Mouse (Mus musculus): ENCODE measurements around the gene Lrfn3. TPM values are rescaled to one million over a fixed set of nuclear protein-coding genes. Genes with fewer than 3 reads are reported as not detected.

The Lrfn3 gene
- total RNA-seq, 1 experiment = 2.6 TPM

- in situ Hi-C loops (cut with MboI; ENCODE audit: low sequenced_read_pairs in 2 of 2, unreplicated experiment in 2 of 2) = no loop called here
- no peaks in the 10 kb centered on the region for H3K4me1 ChIP-seq (ENCODE audit: control insufficient read depth in 2 of 2, insufficient read depth in 2 of 2, low read length in 2 of 2, poor library complexity in 1 of 2)
- no peak for DNase-seq (ENCODE audit: low read depth, low spot score)
- H3K9me3 ChIP-seq (ENCODE audit: control insufficient read depth, insufficient read depth, low read depth, low read length) = no peaks in the 10 kb centered on the region
- no peak overlapping the region for H3K9ac ChIP-seq (ENCODE audit: insufficient read depth, low read depth, low read length, poor library complexity, severe bottlenecking)
- no peak overlapping the region for H3K4me3 ChIP-seq (ENCODE audit: insufficient read depth in 1 of 2, low read depth in 1 of 2, low read length in 2 of 2, poor library complexity in 1 of 2, severe bottlenecking in 1 of 2)
- no peak for TF ChIP-seq ZC3H11A (IDR thresholded peaks at IDR 0.05; ENCODE audit: borderline replicate concordance, low read depth, low read length)
- TF ChIP-seq HCFC1 (IDR thresholded peaks at IDR 0.05; ENCODE audit: borderline replicate concordance, insufficient read depth, low read length) = no peak
- no peak for TF ChIP-seq MAFK (IDR thresholded peaks at IDR 0.05; ENCODE audit: insufficient read depth, low read depth, low read length)
- no peak for TF ChIP-seq CHD2 (IDR thresholded peaks at IDR 0.05; ENCODE audit: low read depth, low read length)
- no peak for TF ChIP-seq ZNF384 (IDR thresholded peaks at IDR 0.05; ENCODE audit: low read depth, low read length)
- no peak overlapping the region for H3K27ac ChIP-seq (ENCODE audit: insufficient read depth, low read depth, low read length, poor library complexity, severe bottlenecking)
- no peaks in the 10 kb centered on the region for H3K36me3 ChIP-seq (ENCODE audit: control insufficient read depth, insufficient read depth, low read length, poor library complexity, severe bottlenecking)
These were observed 30.4 kb upstream of the Lrfn3 start for GRCm38 (mm10) chr7:30392746-30393520.

- in situ Hi-C loops (cut with MboI; ENCODE audit: low sequenced_read_pairs in 2 of 2, unreplicated experiment in 2 of 2) = no loop called here
- Histone ChIP-seq H3K4me1 (ENCODE audit: control insufficient read depth in 2 of 2, insufficient read depth in 2 of 2, low read length in 2 of 2, poor library complexity in 1 of 2) (no peaks in the 10 kb centered on the region), H3K4me3 (ENCODE audit: insufficient read depth in 1 of 2, low read depth in 1 of 2, low read length in 2 of 2, poor library complexity in 1 of 2, severe bottlenecking in 1 of 2) (no peak overlapping the region), H3K9me3 (ENCODE audit: control insufficient read depth, insufficient read depth, low read depth, low read length) (no peaks in the 10 kb centered on the region), H3K36me3 (ENCODE audit: control insufficient read depth, insufficient read depth, low read length, poor library complexity, severe bottlenecking) (no peaks in the 10 kb centered on the region), H3K27ac (ENCODE audit: insufficient read depth, low read depth, low read length, poor library complexity, severe bottlenecking) (no peak overlapping the region), H3K9ac (ENCODE audit: insufficient read depth, low read depth, low read length, poor library complexity, severe bottlenecking) (no peak overlapping the region)
- DNase-seq (ENCODE audit: low read depth, low spot score) = no peak
- TF ChIP-seq CHD2 (IDR thresholded peaks at IDR 0.05; ENCODE audit: low read depth, low read length) = no peak
- no peak for TF ChIP-seq ZNF384 (IDR thresholded peaks at IDR 0.05; ENCODE audit: low read depth, low read length)
- TF ChIP-seq MAFK (IDR thresholded peaks at IDR 0.05; ENCODE audit: insufficient read depth, low read depth, low read length) = no peak
- TF ChIP-seq HCFC1 (IDR thresholded peaks at IDR 0.05; ENCODE audit: borderline replicate concordance, insufficient read depth, low read length) = no peak
- no peak for TF ChIP-seq ZC3H11A (IDR thresholded peaks at IDR 0.05; ENCODE audit: borderline replicate concordance, low read depth, low read length)
These were observed 21.5 kb upstream of the Lrfn3 start for GRCm38 (mm10) chr7:30384106-30384505.

GRCm38 (mm10) chr7:30380061-30380460 lies 17.5 kb upstream of the Lrfn3 start:
- Histone ChIP-seq H3K36me3 (ENCODE audit: control insufficient read depth, insufficient read depth, low read length, poor library complexity, severe bottlenecking) (no peaks in the 10 kb centered on the region), H3K9me3 (ENCODE audit: control insufficient read depth, insufficient read depth, low read depth, low read length) (no peaks in the 10 kb centered on the region), H3K9ac (ENCODE audit: insufficient read depth, low read depth, low read length, poor library complexity, severe bottlenecking) (no peak overlapping the region), H3K4me3 (ENCODE audit: insufficient read depth in 1 of 2, low read depth in 1 of 2, low read length in 2 of 2, poor library complexity in 1 of 2, severe bottlenecking in 1 of 2) (no peak overlapping the region), H3K4me1 (ENCODE audit: control insufficient read depth in 2 of 2, insufficient read depth in 2 of 2, low read length in 2 of 2, poor library complexity in 1 of 2) (peaks cover 3% of the 10 kb centered on the region in 2 experiments; a peak in 2 of 4 replicates), H3K27ac (ENCODE audit: insufficient read depth, low read depth, low read length, poor library complexity, severe bottlenecking) (no peak overlapping the region)
- TF ChIP-seq ZNF384 (IDR thresholded peaks at IDR 0.05; ENCODE audit: low read depth, low read length) = no peak
- TF ChIP-seq MAFK (IDR thresholded peaks at IDR 0.05; ENCODE audit: insufficient read depth, low read depth, low read length) = no peak
- TF ChIP-seq HCFC1 (IDR thresholded peaks at IDR 0.05; ENCODE audit: borderline replicate concordance, insufficient read depth, low read length) = no peak
- no peak for TF ChIP-seq CHD2 (IDR thresholded peaks at IDR 0.05; ENCODE audit: low read depth, low read length)
- in situ Hi-C loops (cut with MboI; ENCODE audit: low sequenced_read_pairs in 2 of 2, unreplicated experiment in 2 of 2) = no loop called here
- no peak for DNase-seq (ENCODE audit: low read depth, low spot score)

- no peaks in the 10 kb centered on the region for H3K9me3 ChIP-seq (ENCODE audit: control insufficient read depth, insufficient read depth, low read depth, low read length)
- H3K4me1 ChIP-seq (ENCODE audit: control insufficient read depth in 2 of 2, insufficient read depth in 2 of 2, low read length in 2 of 2, poor library complexity in 1 of 2) = peaks cover 3 to 9% of the 10 kb centered on the region in 2 experiments; a peak in 3 of 4 replicates
- in situ Hi-C loops (cut with MboI; ENCODE audit: low sequenced_read_pairs in 2 of 2, unreplicated experiment in 2 of 2) = no loop called here
- TF ChIP-seq ZNF384 (IDR thresholded peaks at IDR 0.05; ENCODE audit: low read depth, low read length) = no peak
- peak; percentile 61 for TF ChIP-seq ZC3H11A (IDR thresholded peaks at IDR 0.05; ENCODE audit: borderline replicate concordance, low read depth, low read length)
- TF ChIP-seq MAFK (IDR thresholded peaks at IDR 0.05; ENCODE audit: insufficient read depth, low read depth, low read length) = no peak
- TF ChIP-seq CHD2 (IDR thresholded peaks at IDR 0.05; ENCODE audit: low read depth, low read length) = no peak
- peak; percentile 99 for TF ChIP-seq HCFC1 (IDR thresholded peaks at IDR 0.05; ENCODE audit: borderline replicate concordance, insufficient read depth, low read length)
- no peaks in the 10 kb centered on the region for H3K36me3 ChIP-seq (ENCODE audit: control insufficient read depth, insufficient read depth, low read length, poor library complexity, severe bottlenecking)
- H3K27ac ChIP-seq (ENCODE audit: insufficient read depth, low read depth, low read length, poor library complexity, severe bottlenecking) = no peak overlapping the region
- H3K4me3 ChIP-seq (ENCODE audit: insufficient read depth in 1 of 2, low read depth in 1 of 2, low read length in 2 of 2, poor library complexity in 1 of 2, severe bottlenecking in 1 of 2) = peak overlapping the region; percentile 59 to 66
- H3K9ac ChIP-seq (ENCODE audit: insufficient read depth, low read depth, low read length, poor library complexity, severe bottlenecking) = peak overlapping the region; percentile 84
- DNase-seq (ENCODE audit: low read depth, low spot score) = peak; percentile 97
These were observed 11.0 kb upstream of the Lrfn3 start for GRCm38 (mm10) chr7:30373501-30373962.

Measured in ES-E14 (cell line).